Mouse (Mus musculus) right cerebral cortex, postnatal 25 days (tissue): ENCODE results near the gene Inip.

Experiments used
- DNase-seq: peaks from one replicate; pipeline ENCODE4 v3.0.0; 2022

Gene Inip

DNA sequence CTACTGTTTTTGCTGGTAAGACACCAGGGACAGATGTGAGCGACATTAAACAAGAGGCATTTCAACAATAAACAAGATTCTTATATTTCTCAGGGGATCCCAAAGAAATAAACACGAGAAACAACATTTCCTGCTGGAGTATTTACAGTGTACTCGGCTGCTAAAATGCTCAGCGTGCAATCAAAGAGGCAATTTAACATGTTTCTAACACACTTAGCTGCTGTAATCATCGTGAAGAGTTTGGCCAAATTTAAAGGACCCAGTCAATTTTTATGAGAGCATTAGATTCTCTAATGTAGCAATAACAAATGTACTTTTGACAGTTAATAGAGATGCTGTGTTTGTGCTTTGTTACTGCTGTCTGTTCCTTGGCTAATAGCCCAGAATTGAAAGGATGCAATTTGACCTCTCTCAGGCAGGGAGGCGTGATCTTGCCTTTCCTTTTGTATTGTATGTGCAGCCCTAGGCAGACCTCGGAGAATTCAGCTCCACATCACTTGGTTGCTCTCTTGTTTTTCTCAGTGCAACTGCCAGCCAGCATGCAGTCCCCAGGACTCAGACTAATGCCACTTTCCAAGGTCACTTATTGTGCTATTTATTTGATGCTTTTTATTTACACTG is 35.9 kb downstream of the Inip start:
- DNase-seq: no peak

DNA sequence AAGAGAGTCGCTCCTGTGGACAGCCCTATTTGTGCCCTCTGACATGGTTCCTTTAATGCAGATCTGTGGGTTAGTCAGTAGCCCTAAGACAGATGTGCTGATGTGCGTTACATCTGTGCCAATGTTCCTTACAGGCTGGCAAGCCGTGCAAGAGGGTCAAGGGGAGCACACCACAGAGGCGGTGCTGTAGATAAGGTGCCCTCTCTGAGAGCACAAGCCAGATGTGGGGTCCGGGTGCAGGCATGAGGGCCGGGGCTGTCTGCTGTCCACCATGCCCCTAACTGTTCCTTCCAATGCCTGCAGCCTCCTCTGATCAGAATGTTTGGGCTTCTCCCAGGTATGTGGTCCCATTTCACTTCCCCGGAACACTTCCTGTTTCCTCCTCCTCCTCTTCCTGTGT is 36.4 kb downstream of the Inip start:
- DNase-seq: no peak

DNA sequence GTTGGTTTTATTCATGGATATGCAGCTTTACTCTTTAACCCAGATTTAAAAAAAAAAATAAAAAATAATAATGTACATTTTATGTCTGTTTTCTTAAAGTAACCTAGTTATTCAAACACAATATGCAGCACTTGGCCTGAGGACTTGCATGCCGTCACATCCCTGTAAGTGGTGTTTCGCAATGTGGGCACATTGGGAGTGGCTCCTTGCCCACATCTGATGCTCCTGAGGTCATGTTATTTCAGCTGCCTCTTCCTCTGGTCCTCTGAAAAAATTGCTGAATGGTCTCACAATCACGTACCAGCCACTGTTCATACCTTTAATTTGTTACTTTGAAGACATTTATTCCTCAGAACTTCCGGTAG is 40.0 kb downstream of the Inip start:
- no peak for DNase-seq

DNA sequence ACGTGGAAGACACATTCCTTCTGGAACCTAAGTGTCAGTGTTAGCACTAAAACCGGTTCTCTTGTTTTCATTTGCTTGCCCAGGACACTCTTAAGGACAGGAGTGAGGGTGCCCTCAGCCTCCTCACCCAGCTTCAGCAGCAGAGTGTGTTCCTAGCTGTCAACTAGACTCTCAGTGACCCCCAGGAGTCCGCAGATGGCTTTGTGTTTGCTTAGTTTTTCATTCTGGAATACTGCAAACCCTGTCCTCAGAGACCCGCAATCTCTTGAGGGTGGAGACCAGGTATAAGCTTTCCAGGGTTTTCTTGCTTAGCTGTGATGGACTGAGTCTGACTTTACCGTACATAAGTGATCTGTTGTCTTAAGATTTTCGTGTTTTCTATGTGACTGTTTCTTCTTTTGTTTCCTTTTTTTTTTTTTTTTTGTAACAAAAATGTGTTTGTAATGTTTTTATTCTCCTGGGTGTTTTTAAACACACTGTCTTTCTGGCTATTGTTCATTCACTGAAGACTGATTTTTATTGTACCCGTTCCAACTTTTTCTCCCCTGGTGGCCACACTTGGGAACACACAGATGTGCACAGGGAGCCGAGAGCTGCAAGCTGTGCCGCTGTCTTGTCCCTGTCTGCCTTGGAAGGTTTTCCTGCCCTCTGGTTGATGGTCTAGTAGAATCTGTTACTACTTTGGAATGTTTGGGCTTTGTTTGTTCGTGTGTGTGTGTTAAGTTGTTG is 40.6 kb downstream of the Inip start:
- DNase-seq: peak; percentile 19

DNA sequence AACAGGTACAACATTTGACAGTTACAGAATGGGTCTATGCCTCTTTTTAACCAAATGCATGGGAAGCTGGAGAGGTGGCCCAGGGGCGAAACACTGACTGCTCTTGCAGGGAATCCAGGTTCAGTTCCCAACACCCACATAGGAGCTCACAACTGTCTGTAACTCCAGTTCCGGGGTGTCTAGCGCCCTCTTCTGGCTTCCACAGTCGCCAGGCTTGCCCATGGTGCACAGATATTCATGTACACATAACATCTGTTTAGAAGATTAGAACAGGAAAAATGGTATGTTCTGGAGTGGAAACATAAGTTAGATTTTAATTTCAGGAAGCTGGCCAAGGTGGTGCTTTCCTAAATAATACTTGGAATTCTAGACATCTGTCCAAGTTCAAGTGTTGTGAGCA is 41.4 kb downstream of the Inip start:
- DNase-seq: no peak

DNA sequence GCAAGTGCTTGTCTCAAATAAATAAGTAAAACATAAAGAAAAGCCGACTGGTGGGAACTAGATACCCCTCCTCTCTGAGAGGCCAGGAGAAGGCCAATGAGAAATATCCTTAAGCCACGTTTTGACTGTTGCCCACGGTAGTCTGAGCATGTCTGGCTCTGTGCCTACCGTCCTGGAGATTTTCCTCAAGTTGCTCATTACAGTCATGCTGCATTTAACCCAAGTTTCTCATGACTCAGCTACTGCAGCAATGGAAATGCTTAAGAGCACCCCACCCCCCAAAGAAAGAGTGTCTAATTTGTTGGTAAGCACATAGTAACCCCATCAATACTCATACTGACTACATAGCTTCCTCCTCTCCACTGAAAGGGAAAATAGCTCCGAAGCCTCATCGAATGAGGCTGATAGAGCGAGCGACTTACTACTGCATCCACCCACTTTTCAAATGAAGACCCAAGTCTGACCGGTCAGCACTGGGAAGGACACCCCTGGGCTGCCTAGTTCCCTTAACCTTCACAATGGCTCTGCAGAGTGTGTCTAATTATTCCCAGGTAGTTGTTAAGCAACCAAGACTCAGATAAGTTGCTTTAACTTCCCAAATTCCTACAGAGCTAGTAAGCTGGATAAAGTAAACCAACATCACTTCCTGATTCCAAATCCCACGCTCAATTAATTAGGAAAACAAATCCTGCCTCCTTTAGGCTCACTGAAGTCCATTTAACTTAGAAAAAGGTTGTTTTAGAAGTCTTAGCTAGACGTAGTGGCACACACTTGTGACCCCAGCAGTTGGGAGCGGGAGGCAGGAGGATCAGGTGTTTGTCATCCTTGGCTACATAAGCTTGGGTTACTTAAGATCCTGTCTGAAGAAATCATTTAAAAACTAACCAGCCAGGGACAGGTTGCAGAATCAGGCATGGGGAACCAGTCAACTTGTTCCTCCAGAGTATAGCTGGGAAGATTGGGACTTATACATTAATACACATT is 43.6 kb downstream of the Inip start:
- DNase-seq: no peak

DNA sequence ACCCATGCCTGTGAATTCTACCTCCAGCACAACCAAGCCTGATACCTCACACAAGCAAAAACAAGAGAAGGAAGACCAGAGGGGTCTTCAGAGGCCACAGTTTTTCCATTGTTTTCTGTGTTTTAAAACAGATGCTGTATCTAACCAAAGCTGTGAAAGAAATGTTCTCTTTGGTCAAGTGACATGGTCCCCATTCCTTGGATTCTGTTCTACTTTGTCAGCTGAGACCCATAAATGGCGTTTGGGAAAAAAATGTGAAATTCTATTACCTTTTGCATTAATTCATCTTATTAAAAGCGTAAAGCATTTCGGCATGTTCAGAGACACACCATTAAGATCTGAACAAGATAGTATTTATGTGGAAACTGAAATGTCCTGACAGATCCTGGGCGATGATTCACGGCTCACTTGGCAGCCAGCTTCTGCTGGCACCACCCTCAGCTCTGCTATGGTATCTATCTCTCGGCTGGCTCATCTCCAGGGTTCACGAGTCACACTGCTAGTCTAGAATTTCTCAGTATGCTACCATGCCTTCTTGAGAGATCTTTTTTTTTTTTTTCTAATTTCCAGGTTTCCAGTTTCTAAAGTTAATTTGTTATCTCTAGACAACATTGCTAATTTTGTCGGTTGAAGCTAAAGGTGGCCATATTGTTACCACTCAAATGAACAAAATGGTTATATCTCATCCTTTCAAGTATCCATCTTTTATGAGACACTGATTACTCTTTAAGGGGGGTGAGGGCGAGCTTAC is 44.9 kb downstream of the Inip start:
- DNase-seq: peak; percentile 61

DNA sequence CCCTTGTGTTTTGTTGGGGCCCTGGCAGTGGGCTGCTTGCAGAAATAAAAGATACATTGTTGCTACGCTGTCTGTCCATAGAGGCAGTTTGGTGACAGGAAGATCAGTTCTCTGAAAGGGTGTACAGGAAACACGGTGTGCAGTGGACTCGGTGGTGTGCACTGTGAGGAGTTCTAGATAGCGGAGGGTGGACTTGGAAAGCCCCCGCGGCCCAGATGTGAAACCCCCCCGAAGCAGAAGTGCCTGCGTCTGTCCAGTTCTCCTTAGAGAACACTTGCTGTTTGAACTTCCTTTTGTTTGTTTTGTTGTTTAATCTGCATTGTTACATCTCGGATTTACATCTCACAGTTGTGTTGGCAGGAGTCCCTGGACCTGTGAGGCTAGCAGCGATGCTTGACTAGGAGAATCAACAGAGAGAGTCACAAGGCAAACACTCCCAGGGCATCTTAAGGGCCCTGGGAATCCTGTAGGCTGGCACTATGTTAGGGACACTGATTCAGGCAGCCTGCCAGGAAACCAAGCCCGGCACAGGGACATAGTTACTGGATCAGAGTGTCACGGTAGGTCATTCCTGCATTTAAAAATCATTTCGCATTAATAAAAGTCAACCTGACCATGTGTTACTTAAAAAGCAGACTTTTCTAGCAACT is 47.8 kb downstream of the Inip start:
- no peak for DNase-seq

DNA sequence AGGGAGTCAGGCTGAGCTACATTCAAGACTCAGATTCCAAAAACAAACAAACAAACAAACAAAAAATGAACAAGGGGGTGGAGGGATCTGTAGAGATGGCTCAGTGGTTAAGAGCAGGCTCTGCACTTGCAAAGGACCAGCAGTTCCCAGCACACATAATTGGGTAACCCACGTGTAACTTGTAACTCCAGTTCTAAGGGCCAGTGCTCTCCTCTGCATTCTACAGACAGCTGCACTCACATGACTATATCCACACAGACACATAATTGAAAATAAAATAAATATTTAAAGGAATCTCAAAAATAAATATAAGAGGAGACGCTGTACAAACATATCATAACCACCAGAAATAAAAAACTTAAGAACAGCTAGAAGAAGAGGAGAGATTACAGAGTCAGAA is 61.5 kb downstream of the Inip start:
- DNase-seq: no peak

DNA sequence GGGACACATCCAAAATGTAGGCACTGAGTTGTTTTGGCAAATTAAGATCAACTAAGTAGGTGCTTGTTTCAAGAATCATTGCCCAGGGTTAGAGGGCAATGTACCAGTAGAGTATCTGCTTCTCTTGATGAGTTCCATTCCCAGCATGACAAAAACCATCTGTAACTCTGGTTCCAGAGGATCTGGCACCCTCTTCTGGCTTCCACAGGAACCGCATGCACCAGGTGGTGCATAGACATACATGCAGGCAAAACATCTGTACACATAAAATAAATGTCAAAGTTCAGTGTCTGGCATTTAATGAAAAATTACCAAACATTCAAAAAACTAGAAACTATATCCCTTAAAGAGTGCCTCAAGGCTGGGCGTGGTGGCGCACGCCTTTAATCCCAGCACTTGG is 62.1 kb downstream of the Inip start:
- no peak for DNase-seq

DNA sequence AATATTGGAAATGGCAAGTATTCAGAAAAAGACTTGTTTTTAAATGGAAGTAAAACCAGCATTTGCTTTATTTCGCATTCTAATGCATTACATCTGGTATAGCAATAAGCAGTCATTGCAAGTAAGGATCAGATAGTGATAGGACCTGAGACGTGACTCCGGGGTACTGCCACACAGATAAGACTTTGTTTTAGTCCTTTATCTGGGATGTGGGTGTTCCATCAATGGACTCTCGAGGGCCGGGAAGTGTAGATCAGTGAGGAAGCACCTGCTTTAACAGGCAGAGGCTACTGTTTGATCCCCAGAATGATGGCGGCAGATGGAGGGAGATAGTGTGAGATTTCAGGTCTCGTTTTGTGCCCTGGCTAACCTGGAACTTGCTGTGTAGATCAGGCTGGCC is 69.8 kb downstream of the Inip start:
- no peak for DNase-seq

DNA sequence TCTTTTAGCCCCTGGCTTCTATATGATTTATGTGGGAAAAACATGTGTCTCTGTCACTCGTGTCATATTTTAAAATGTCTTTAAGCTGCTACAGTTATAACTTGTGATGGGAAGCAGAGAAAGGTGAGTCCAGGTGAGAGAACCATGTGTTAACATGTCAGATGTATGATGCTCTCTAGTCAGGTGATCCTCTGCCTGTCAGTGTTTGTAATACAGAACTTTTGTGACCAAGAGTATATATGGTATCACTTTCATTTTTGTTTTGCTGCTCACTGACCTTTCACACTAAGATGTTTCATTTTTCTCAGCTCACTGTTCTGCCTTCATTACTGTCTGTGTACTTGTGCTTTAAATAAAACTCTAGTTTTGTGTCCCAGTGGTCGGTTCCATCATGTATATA is 72.5 kb downstream of the Inip start:
- DNase-seq: no peak

DNA sequence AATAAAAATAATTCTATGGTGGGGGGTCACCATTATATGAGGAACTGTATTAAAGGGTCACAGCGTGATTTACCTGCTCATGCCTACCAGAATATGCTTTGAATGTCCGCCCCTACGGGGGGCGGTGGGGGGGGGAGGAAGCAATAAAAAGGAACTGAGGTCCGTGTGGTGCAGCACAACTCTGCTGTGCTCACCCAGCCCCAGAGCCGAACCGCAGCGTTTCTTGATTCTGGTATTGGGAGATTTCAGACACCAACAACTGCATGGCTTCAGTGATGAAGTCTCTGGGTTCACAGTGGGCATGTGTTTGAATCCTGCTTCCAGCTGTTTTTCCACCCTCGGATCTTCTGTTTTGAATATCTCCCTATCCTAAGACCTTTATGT is 73.5 kb downstream of the Inip start:
- no peak for DNase-seq

DNA sequence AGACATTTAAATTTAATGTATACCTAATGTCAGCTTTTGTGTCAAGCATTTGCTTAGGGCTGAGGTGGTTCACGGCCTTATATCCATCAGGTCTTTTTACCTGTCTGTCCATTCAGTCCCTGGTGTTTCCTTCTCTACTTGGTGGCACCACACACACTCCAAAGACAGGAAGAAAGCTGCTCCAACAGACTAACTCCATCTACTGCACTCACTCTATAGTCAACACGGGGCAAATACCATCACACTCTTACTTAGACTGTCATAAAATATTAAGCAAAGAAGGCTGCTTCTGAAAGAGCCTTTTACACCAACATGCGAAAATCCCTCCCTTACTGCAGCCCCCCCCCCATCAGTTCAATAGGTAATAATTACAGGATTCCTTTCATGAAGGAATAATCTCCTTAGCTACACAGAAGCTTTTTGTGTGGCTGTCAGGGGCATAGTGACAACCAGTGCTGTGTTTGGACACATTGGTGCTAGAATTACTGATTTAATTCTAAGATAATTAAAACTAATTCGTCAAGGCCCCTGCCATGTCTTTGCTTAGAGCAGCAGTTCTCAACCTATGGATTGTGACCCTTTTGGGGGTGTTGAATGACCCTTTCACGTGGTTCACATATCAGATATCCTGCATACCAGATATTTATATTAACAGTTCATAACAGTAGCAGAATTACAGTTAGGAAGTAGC is 74.1 kb downstream of the Inip start:
- DNase-seq: no peak

DNA sequence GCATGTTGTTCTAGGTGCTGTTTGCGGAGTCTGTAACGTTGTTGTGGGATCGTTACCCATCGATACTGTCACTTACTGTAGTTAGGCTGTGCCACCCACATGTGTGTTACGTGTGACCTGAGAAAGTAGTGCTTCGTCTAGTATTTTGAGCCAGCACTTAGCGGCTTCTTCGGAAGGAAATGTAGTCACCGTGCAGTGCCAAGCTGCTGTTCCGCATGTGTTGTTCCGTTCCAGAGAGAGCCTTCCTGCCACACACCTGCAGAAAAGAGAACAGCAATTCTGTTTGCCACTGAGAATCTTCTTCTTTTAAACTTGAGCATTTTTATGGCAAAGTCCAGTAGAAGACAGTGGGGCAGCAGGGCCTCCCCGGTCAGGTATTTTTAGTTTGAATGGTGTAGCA is 74.9 kb downstream of the Inip start:
- DNase-seq: no peak

DNA sequence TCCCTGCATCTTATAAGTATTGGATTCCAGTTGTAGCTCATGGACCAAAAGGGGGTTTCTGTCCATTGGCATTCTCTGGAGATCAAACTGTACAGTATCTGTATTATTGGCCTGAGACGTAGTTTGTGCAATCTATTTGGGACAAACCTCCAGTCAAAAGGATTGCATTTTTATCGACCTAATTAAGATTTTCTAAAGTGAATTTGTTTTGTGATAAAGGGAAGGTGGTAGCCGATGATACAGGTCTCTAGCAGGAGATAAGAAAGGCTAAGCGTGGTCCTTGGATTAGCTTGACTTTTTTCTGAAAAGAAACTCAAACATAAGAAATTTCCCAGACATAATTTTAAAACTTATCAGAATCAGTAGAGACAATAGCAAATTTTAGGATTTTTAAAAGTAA is 75.8 kb downstream of the Inip start:
- no peak for DNase-seq

DNA sequence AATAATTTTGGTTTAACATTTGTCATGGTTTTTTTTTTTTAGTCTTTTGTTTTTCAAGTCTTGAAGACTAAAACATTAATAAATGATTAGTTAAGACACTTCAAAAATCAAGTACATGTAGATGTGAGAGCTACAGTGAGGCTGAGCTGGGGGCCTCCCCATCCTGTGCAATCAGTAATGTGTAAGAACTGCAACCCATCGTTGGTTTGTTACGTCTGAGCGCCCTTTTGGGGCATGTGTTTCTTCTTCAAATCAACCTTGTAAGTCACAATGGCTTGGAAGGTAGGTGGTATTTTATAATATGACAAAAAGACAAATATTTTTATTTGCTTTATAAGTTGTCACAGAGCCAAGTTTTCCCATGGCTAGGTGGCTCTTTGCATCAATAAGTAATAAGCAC is 79.6 kb downstream of the Inip start:
- DNase-seq: no peak
